Mouse (Mus musculus) common myeloid progenitor, adult 5-6 weeks (primary cell): Measurements from ENCODE around the gene Pola2. TPM values are rescaled to one million over a fixed set of nuclear protein-coding genes. Genes with fewer than 3 reads are reported as not detected.
A peak's percentile ranks its signal among the peaks of the same experiment; 100 is the strongest.

Source experiments
- ATAC-seq: replicated peaks from 2 replicates; pipeline ENCODE4 v1.8.0; 2016; ENCODE audit warnings: low read depth, mild to moderate bottlenecking, moderate TSS enrichment, inconsistent platforms; ENCODE audit not compliant: poor library complexity, severe bottlenecking
- total RNA-seq: library from RNA; stranded (forward); fragments of 200-1000, 187-1606 nt; gene quantifications from 2 replicates; pipeline ENCODE4 v1.2.3, GENCODE M21; 2017

Pola2 gene
- total RNA-seq, 1 experiment from 2014 or later: 61.2 TPM

GRCm38 (mm10) chr19:5939715-5940114 lies 24.3 kb downstream of the Pola2 start:
- no peak for ATAC-seq

- no peak for ATAC-seq
Measured at GRCm38 (mm10) chr19:5938516-5938915, 25.5 kb downstream of the Pola2 start.

GRCm38 (mm10) chr19:5937836-5938406 lies 26.1 kb downstream of the Pola2 start:
- ATAC-seq: peak; percentile 82

GRCm38 (mm10) chr19:5937095-5937835 lies 26.7 kb downstream of the Pola2 start:
- no peak; the same call in 1 of the 2 replicates for ATAC-seq

GRCm38 (mm10) chr19:5935691-5936090 lies 28.3 kb downstream of the Pola2 start:
- ATAC-seq: no peak

- ATAC-seq: no peak
Measured at GRCm38 (mm10) chr19:5935266-5935665, 28.7 kb downstream of the Pola2 start.

GRCm38 (mm10) chr19:5929634-5930596 lies 34.1 kb downstream of the Pola2 start:
- peak; percentile 37; the same call in 1 of the 2 replicates for ATAC-seq

GRCm38 (mm10) chr19:5928546-5928945 lies 35.5 kb downstream of the Pola2 start:
- no peak for ATAC-seq

GRCm38 (mm10) chr19:5928104-5928503 lies 35.9 kb downstream of the Pola2 start:
- ATAC-seq: no peak

- ATAC-seq: no peak
Measured at GRCm38 (mm10) chr19:5927532-5927931, 36.5 kb downstream of the Pola2 start.

GRCm38 (mm10) chr19:5927026-5927425 lies 37.0 kb downstream of the Pola2 start:
- no peak for ATAC-seq

- no peak for ATAC-seq
Measured at GRCm38 (mm10) chr19:5925311-5925855, 38.6 kb downstream of the Pola2 start.

GRCm38 (mm10) chr19:5924713-5925093 lies 39.3 kb downstream of the Pola2 start, which contains the start of gene Cdc42ep2:
Cdc42ep2 (minus strand) TSS chr19:5924816.
- ATAC-seq: peak; percentile 82

GRCm38 (mm10) chr19:5923990-5924712 lies 39.9 kb downstream of the Pola2 start:
- peak; percentile 64 for ATAC-seq

- no peak for ATAC-seq
Measured at GRCm38 (mm10) chr19:5922963-5923362, 41.0 kb downstream of the Pola2 start.

- peak; percentile 45 for ATAC-seq
Measured at GRCm38 (mm10) chr19:5922119-5922942, 41.7 kb downstream of the Pola2 start.

GRCm38 (mm10) chr19:5921715-5922114 lies 42.3 kb downstream of the Pola2 start:
- ATAC-seq: 0 out of 2 replicates have a peak, but pooled peaks have one; percentile 0

GRCm38 (mm10) chr19:5913007-5913719 lies 50.8 kb downstream of the Pola2 start, which contains the start of gene Dpf2:
Dpf2 (minus strand) TSS chr19:5913010.
- ATAC-seq: peak; percentile 17; the same call in 1 of the 2 replicates
